Mouse (Mus musculus) forebrain, embryonic 12.5 days (tissue): Measurements from ENCODE around the gene Fut11. TPM values are rescaled to one million over a fixed set of nuclear protein-coding genes. Genes with fewer than 3 reads are reported as not detected.

Source experiments
- ATAC-seq: fragments of 200-750 bp; cut with Nextera tagmentation; 2 replicates; pipeline ENCODE4 v1.8.0; 2017; ENCODE audit warnings: moderate TSS enrichment; ENCODE audit not compliant: low FRiP score
- H3K27ac ChIP-seq: fragments of 300-500 bp; sonication (generic); 2 replicates; pipeline ENCODE4 v1.5.1; 2016; ENCODE audit warnings: mild to moderate bottlenecking
- H3K27me3 ChIP-seq: fragments of 300-500 bp; sonication (generic); 2 replicates; pipeline ENCODE4 v1.6.1; 2016; ENCODE audit warnings: mild to moderate bottlenecking
- H3K36me3 ChIP-seq: fragments of 300-500 bp; sonication (generic); replicated peaks from 2 replicates; pipeline ENCODE4 v1.6.1; 2016; ENCODE audit warnings: mild to moderate bottlenecking
- H3K4me1 ChIP-seq: fragments of 300-500 bp; sonication (generic); 2 replicates; pipeline ENCODE4 v1.6.1; 2016
- H3K4me2 ChIP-seq: fragments of 300-500 bp; sonication (generic); 2 replicates; pipeline ENCODE4 v1.6.1; 2016; ENCODE audit warnings: mild to moderate bottlenecking, moderate library complexity
- H3K4me3 ChIP-seq: fragments of 300-500 bp; sonication (generic); replicated peaks from 2 replicates; pipeline ENCODE4 v1.5.1; 2016; ENCODE audit warnings: mild to moderate bottlenecking
- H3K9ac ChIP-seq: fragments of 300-500 bp; sonication (generic); 2 replicates; pipeline ENCODE4 v1.6.1; 2016; ENCODE audit warnings: mild to moderate bottlenecking
- H3K9me3 ChIP-seq: fragments of 300-500 bp; sonication (generic); 2 replicates; pipeline ENCODE4 v1.6.1; 2016
- WGBS: fragments of 180-500 bp; shearing (Covaris S2); methylation state at CpG from one replicate; pipeline ENCODE4 v1.1.7; 2016; 5-methylcytosine and 5-hydroxymethylcytosine counted together
- microRNA-seq: library from miRNA; unstranded; fragments of <30 nt; microRNA quantifications from one replicate; pipeline ENCODE4, GENCODE M21; 2017
- polyA plus RNA-seq: library from polyadenylated mRNA; unstranded; fragments of >200 nt; fragmentation: Nextera tagmentation; extraction: Ambion mirVana; gene quantifications from 2 replicates; pipeline ENCODE4 v1.2.1, GENCODE M21; 2016

The Fut11 gene
- polyA plus RNA-seq, 1 experiment from 2014 or later: 23.3 TPM

GRCm38 (mm10) chr14:20749494-20750051, 54.8 kb downstream of the Fut11 start:
- no peak overlapping the region for H3K9ac ChIP-seq
- H3K27ac ChIP-seq: no peak overlapping the region
- no peak for ATAC-seq
- WGBS: 87% methylated on average over 4 of the region's 4 CpGs
- H3K9me3 ChIP-seq: no peaks in the 10 kb centered on the region
- H3K27me3 ChIP-seq: no peaks in the 10 kb centered on the region
- peaks cover 45% of the 10 kb centered on the region for H3K36me3 ChIP-seq
- no peak overlapping the region for H3K4me3 ChIP-seq
- H3K4me1 ChIP-seq: no peaks in the 10 kb centered on the region
- H3K4me2 ChIP-seq: no peak overlapping the region

- ATAC-seq: no peak
- Histone ChIP-seq H3K27me3 (no peaks in the 10 kb centered on the region), H3K9me3 (no peaks in the 10 kb centered on the region), H3K4me3 (no peak overlapping the region), H3K4me1 (no peaks in the 10 kb centered on the region), H3K27ac (no peak overlapping the region), H3K4me2 (no peak overlapping the region), H3K9ac (no peak overlapping the region), H3K36me3 (peaks cover 45% of the 10 kb centered on the region)
- WGBS: 88% methylated on average over 5 of the region's 5 CpGs
These were observed 55.7 kb downstream of the Fut11 start for GRCm38 (mm10) chr14:20750503-20750902.

Small RNA genes within 50 kb of the gene (microRNA-seq; reads per million reads assigned to microRNA genes)
- 2.7 reads per million, percentile 4 among the genes with 10 or more reads in this experiment for gene Mir6946

Other genes with a start within 250 kb of the Fut11 start
- gene Cfap70, start 242.7 kb upstream of the Fut11 start, polyA plus RNA-seq: 0.44 and 0.82 TPM in 2 replicates
- 10.0 and 13.0 TPM in 2 replicates for gene Anxa7, start 214.8 kb upstream of the Fut11 start, polyA plus RNA-seq
- 1.3 and 1.4 TPM in 2 replicates for gene Mss51, start 198.1 kb upstream of the Fut11 start, polyA plus RNA-seq
- gene Ppp3cb, start 148.4 kb upstream of the Fut11 start, polyA plus RNA-seq: 72.0 and 79.5 TPM in 2 replicates
- gene Usp54, start 53.9 kb upstream of the Fut11 start, polyA plus RNA-seq: 15.8 and 18.9 TPM in 2 replicates
- not detected in 2 replicates for gene Myoz1, start 38.4 kb upstream of the Fut11 start, polyA plus RNA-seq
- gene Synpo2l, start 26.6 kb upstream of the Fut11 start, polyA plus RNA-seq: 0.24 and 0.50 TPM in 2 replicates
- gene Sec24c, start 20.7 kb upstream of the Fut11 start, polyA plus RNA-seq: 87.6 and 94.8 TPM in 2 replicates
- 268 and 275 TPM in 2 replicates for gene Chchd1, start 8.0 kb downstream of the Fut11 start, polyA plus RNA-seq
- 46.0 and 46.5 TPM in 2 replicates for gene Zswim8, start 12.6 kb downstream of the Fut11 start, polyA plus RNA-seq
- 22.3 and 24.5 TPM in 2 replicates for gene Ndst2, start 39.6 kb downstream of the Fut11 start, polyA plus RNA-seq
- 54.1 and 60.4 TPM in 2 replicates for gene Camk2g, start 99.1 kb downstream of the Fut11 start, polyA plus RNA-seq
- 0.10 and 0.15 TPM in 2 replicates for gene Plau, start 141.7 kb downstream of the Fut11 start, polyA plus RNA-seq
- gene Vcl, start 234.4 kb downstream of the Fut11 start, polyA plus RNA-seq: 20.0 and 21.4 TPM in 2 replicates